Mouse (Mus musculus) midbrain, embryonic 11.5 days (tissue): ENCODE measurements around the gene Ccin. TPM values are rescaled to one million over a fixed set of nuclear protein-coding genes. Genes with fewer than 3 reads are reported as not detected.

Experiments
- ATAC-seq: fragments of 200-750 bp; cut with Nextera tagmentation; 2 replicates; pipeline ENCODE4 v1.8.0; 2017; ENCODE audit warnings: moderate TSS enrichment, moderate library complexity; ENCODE audit not compliant: low FRiP score
- DNase-seq: peaks from one replicate; pipeline ENCODE4 v3.0.0; 2015; ENCODE audit warnings: low spot score; ENCODE audit errors: missing footprints
- H3K27ac ChIP-seq: fragments of 300-500 bp; sonication (generic); 2 replicates; pipeline ENCODE4 v1.5.1; 2014; ENCODE audit warnings: low read depth, low read length
- H3K27me3 ChIP-seq: fragments of 300-500 bp; sonication (generic); 2 replicates; pipeline ENCODE4 v1.6.1; 2014; ENCODE audit warnings: mild to moderate bottlenecking, low read length, moderate library complexity, mixed read lengths; ENCODE audit not compliant: control insufficient read depth, insufficient read depth
- H3K36me3 ChIP-seq: fragments of 300-500 bp; sonication (generic); 2 replicates; pipeline ENCODE4 v1.6.1; 2014; ENCODE audit warnings: mild to moderate bottlenecking, low read length, moderate library complexity, mixed read lengths; ENCODE audit not compliant: control insufficient read depth, insufficient read depth
- H3K4me1 ChIP-seq: fragments of 300-500 bp; sonication (generic); 2 replicates; pipeline ENCODE4 v1.6.1; 2014; ENCODE audit warnings: low read length; ENCODE audit not compliant: control insufficient read depth, insufficient read depth
- H3K4me2 ChIP-seq: fragments of 300-500 bp; sonication (generic); 2 replicates; pipeline ENCODE4 v1.6.1; 2014; ENCODE audit warnings: mild to moderate bottlenecking, moderate library complexity
- H3K4me3 ChIP-seq: fragments of 300-500 bp; sonication (generic); 2 replicates; pipeline ENCODE4 v1.5.1; 2014; ENCODE audit warnings: low read depth, low read length
- H3K9ac ChIP-seq: fragments of 300-500 bp; sonication (generic); 2 replicates; pipeline ENCODE4 v1.6.1; 2014; ENCODE audit warnings: low read length
- H3K9me3 ChIP-seq: fragments of 300-500 bp; sonication (generic); 2 replicates; pipeline ENCODE4 v1.6.1; 2016; ENCODE audit warnings: low read length; ENCODE audit not compliant: control insufficient read depth
- WGBS: fragments of 180-500 bp; shearing (Covaris S2); extraction: QIAGEN DNeasy Blood & Tissue Kit; methylation state at CpG from one replicate; pipeline ENCODE4 v1.1.7; 2014; 5-methylcytosine and 5-hydroxymethylcytosine counted together
- polyA plus RNA-seq: library from polyadenylated mRNA; unstranded; fragments of >200 nt; fragmentation: Nextera tagmentation; extraction: Ambion mirVana; gene quantifications from 2 replicates; pipeline ENCODE4 v1.2.1, GENCODE M21; 2014

Ccin gene
- polyA plus RNA-seq, 1 experiment from 2014 or later = not detected

- WGBS = 94% methylated on average over 6 of the region's 6 CpGs
- H3K27ac ChIP-seq = no peak overlapping the region
- no peak overlapping the region for H3K9ac ChIP-seq
- no peaks in the 10 kb centered on the region for H3K9me3 ChIP-seq
- H3K4me1 ChIP-seq = peaks cover 10% of the 10 kb centered on the region; the same call in 1 of the 2 replicates
- ATAC-seq (no peak), DNase-seq (no peak)
- peaks cover 32% of the 10 kb centered on the region for H3K27me3 ChIP-seq
- H3K4me3 ChIP-seq = no peak overlapping the region
- H3K36me3 ChIP-seq = no peaks in the 10 kb centered on the region
- H3K4me2 ChIP-seq = no peak overlapping the region
Measured at GRCm38 (mm10) chr4:43980846-43981245, 2.4 kb upstream of the Ccin start.

- DNase-seq (no peak), ATAC-seq (no peak)
- Histone ChIP-seq H3K27ac (no peak overlapping the region), H3K4me2 (no peak overlapping the region), H3K4me3 (no peak overlapping the region), H3K4me1 (peaks cover 10% of the 10 kb centered on the region; the same call in 1 of the 2 replicates), H3K9ac (no peak overlapping the region), H3K9me3 (no peaks in the 10 kb centered on the region), H3K27me3 (peaks cover 32% of the 10 kb centered on the region), H3K36me3 (no peaks in the 10 kb centered on the region)
- WGBS = 91% methylated on average over 7 of the region's 7 CpGs
Measured at GRCm38 (mm10) chr4:43981251-43981650, 2.0 kb upstream of the Ccin start.

DNA sequence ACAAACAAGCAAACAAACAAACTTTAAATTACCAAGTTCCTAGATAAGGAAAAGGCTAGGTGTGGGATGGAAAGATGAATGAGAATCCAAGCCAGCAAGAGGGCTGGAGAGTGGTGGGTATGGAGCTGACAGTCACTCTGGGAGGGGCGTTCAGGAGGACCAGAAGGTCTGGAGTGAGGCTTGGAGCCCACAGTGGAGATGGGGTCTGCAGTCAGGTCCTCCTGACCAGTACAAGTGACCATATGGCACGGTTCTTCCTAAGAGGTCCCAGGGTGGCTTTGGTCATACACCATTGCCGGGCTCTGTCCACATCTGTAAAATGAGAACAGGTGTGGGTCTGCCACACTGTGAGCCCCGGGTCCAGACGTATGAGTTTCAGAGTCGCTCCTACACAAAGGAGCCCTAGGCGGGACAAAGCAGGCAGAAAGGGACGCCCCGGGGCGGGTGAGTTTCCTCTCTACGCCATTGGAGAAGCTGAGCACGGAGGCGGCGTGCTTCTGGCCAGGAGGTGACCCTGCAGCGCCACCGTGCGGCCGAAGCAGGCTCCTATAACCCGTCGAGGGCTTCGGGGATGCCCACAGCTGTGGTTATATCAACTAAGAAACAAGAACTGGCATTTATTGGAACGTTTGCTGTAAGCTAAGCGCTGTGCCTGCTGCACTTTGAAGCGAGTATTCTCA is 1.1 kb upstream of the Ccin start:
- Histone ChIP-seq H3K36me3 (no peaks in the 10 kb centered on the region), H3K4me3 (0 out of 2 replicates have a peak overlapping the region, but pooled peaks have one; percentile 1), H3K9ac (peak overlapping the region; percentile 55), H3K27me3 (peaks cover 27% of the 10 kb centered on the region), H3K27ac (no peak overlapping the region), H3K9me3 (no peaks in the 10 kb centered on the region), H3K4me1 (peaks cover 10% of the 10 kb centered on the region; the same call in 1 of the 2 replicates), H3K4me2 (peak overlapping the region; percentile 41)
- WGBS = 4% methylated on average over 24 of the region's 24 CpGs
- DNase-seq (peak; percentile 100), ATAC-seq (peak; percentile 93)

- Histone ChIP-seq H3K9me3 (no peaks in the 10 kb centered on the region), H3K9ac (no peak overlapping the region), H3K27ac (no peak overlapping the region), H3K4me2 (no peak overlapping the region), H3K4me3 (no peak overlapping the region), H3K36me3 (no peaks in the 10 kb centered on the region), H3K27me3 (peaks cover 23% of the 10 kb centered on the region), H3K4me1 (peaks cover 5% of the 10 kb centered on the region; the same call in 1 of the 2 replicates)
- WGBS = 92% methylated on average over 22 of the region's 22 CpGs
- DNase-seq = no peak
- ATAC-seq = no peak
Measured at GRCm38 (mm10) chr4:43983756-43984155, 473 bp downstream of the Ccin start.

DNA sequence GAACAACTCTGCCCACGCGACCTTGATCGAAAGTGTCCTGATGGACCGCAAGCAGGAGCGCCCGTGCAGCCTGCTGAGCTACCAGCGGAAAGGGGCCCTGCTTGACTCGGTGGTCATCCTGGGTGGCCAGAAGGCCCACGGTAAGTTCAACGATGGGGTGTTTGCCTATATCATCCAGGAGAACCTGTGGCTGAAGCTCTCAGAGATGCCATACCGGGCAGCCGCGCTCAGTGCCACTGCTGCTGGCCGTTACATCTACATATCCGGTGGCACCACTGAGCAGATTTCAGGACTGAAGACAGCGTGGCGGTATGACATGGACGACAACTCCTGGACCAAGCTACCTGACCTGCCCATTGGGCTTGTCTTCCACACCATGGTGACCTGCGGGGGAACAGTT is 1.0 kb downstream of the Ccin start:
- Histone ChIP-seq H3K4me1 (no peaks in the 10 kb centered on the region), H3K27ac (no peak overlapping the region), H3K4me2 (no peak overlapping the region), H3K4me3 (no peak overlapping the region), H3K9ac (no peak overlapping the region), H3K36me3 (no peaks in the 10 kb centered on the region), H3K9me3 (no peaks in the 10 kb centered on the region), H3K27me3 (peaks cover 23% of the 10 kb centered on the region)
- DNase-seq (no peak), ATAC-seq (no peak)
- 92% methylated on average over 19 of the region's 19 CpGs for WGBS

DNA sequence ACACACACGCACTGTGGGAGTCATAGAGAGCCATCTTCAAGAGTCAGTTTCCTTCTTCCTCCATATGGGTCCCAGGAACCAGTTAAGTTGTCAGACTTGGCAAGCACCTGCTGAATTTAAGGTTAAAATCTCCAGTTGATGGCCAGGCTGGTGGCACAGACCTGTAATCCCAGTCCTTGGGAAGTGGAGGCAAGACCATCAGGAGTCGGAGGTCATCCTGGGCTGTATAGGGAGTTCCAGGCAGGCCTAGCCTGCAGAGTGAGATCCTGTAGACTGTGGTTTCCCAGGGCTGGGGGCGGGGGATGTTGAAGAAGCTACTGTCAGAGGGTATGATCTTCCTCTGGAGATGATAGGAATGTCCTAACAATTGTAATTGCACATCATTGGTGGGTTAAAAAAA is 5.7 kb downstream of the Ccin start:
- no peak for ATAC-seq

GRCm38 (mm10) chr4:43993072-43993471 is 9.8 kb downstream of the Ccin start:
- no peaks in the 10 kb centered on the region for H3K27me3 ChIP-seq
- H3K9me3 ChIP-seq = no peaks in the 10 kb centered on the region
- ATAC-seq = no peak
- no peaks in the 10 kb centered on the region for H3K4me1 ChIP-seq
- 91% methylated on average over 11 of the region's 11 CpGs for WGBS
- H3K4me2 ChIP-seq = no peak overlapping the region
- no peaks in the 10 kb centered on the region for H3K36me3 ChIP-seq
- no peak overlapping the region for H3K4me3 ChIP-seq
- no peak overlapping the region for H3K9ac ChIP-seq
- no peak for DNase-seq
- no peak overlapping the region for H3K27ac ChIP-seq

More for the DNA sequence above, 5.7 kb downstream of the Ccin start:
- no peak for DNase-seq
- H3K27me3 ChIP-seq = no peaks in the 10 kb centered on the region; the same call in 1 of the 2 replicates
- no peak overlapping the region for H3K27ac ChIP-seq
- H3K4me1 ChIP-seq = no peaks in the 10 kb centered on the region
- no peaks in the 10 kb centered on the region for H3K9me3 ChIP-seq
- H3K4me2 ChIP-seq = no peak overlapping the region
- H3K9ac ChIP-seq = no peak overlapping the region
- H3K4me3 ChIP-seq = no peak overlapping the region
- H3K36me3 ChIP-seq = no peaks in the 10 kb centered on the region
- 87% methylated on average over 3 of the region's 3 CpGs for WGBS

DNA sequence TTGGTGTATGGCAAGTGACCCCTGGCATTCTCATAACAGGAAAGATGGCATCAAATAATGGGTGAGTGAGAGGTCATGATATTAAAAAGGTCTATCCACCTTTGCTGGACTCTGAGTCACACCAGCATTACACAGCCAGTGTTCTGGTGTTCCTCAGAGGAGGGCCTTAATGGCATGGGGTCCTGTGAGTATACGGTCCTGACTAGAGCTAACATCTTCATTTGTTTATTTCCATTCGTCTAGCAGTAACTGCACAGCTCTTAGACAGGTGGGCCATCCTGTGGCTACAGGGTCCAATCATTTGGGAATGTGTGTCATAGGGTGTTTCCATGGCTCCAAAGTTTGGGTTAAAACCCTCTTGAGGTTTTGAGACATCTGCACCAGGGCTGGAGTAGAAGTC is 11.1 kb downstream of the Ccin start:
- Histone ChIP-seq H3K27ac (no peak overlapping the region), H3K9ac (no peak overlapping the region), H3K36me3 (no peaks in the 10 kb centered on the region), H3K4me1 (no peaks in the 10 kb centered on the region), H3K4me3 (no peak overlapping the region), H3K27me3 (no peaks in the 10 kb centered on the region), H3K9me3 (no peaks in the 10 kb centered on the region; the same call in 1 of the 2 replicates), H3K4me2 (no peak overlapping the region)
- WGBS = 74% methylated on average over 2 of the region's 2 CpGs
- DNase-seq (no peak), ATAC-seq (no peak)

- H3K9ac ChIP-seq = no peak overlapping the region
- whole genome bisulfite sequencing = 81% methylated on average over 6 of the region's 6 CpGs
- DNase-seq (no peak), ATAC-seq (no peak)
- no peak overlapping the region for H3K4me2 ChIP-seq
- no peaks in the 10 kb centered on the region; the same call in 1 of the 2 replicates for H3K9me3 ChIP-seq
- no peak overlapping the region for H3K27ac ChIP-seq
- no peaks in the 10 kb centered on the region; the same call in 1 of the 2 replicates for H3K27me3 ChIP-seq
- H3K4me3 ChIP-seq = no peak overlapping the region
- no peaks in the 10 kb centered on the region for H3K4me1 ChIP-seq
- H3K36me3 ChIP-seq = no peaks in the 10 kb centered on the region
Measured at GRCm38 (mm10) chr4:44003622-44004021, 20.3 kb downstream of the Ccin start.
